Mouse (Mus musculus): ENCODE results near the gene Gm8660. TPM values are rescaled to one million over a fixed set of nuclear protein-coding genes. Genes with fewer than 3 reads are reported as not detected.

The Gm8660 gene
- polyA plus RNA-seq (2015; fragmentation: Nextera tagmentation; extraction: Ambion mirVana), result not detected in 2 replicates

GRCm38 (mm10) chr7:22370939-22371338 lies at the start of gene Gm8660:
TSS of gene Gm8660 (minus strand) at chr7:22371039.

DNA sequence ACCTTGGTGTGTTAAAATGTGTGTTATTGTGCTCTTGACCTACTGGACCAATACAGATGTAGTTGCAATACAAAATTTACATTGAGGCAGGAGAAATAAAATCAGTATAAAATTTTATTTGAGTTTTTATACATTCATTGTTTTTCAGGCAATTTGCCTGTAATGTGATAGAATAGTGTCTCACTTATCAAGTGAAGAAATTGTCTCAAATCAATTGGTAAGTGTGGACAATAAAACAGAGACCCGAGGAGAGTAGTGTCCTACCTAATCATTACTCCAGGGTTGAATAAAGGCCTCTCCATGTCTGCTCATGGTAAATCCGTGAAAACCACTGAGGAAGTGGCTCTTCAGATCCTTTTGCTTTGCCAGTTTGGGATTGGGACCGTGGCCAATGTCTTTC lies 42.4 kb upstream of the Gm8660 start, which contains the start of gene Vmn1r148:
Vmn1r148 (plus strand) TSS at position 301 of the 400 bp plus-strand sequence.

DNA sequence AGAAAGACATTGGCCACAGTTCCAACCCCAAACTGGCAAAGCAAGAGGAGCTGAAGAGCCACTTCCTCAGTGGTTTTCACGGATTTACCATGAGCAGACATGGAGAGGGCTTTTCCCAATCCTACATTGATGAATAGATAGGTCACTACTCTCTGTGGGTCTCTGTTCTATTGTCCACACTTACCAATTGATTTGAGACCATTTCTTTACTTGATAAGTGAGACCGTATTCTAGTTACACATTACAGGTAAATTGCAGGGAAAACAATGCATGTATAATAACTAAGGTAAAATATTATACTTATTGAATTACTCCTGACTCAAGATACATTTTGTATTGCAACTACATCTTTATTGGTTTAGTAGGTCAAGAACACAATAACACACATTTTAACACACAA lies 41.2 kb downstream of the Gm8660 start, which contains the start of gene Gm4187:
Gm4187 (minus strand) TSS at position 101 of the 400 bp plus-strand sequence.

Other genes with a start within 250 kb of the Gm8660 start
- not detected in 2 replicates for gene Gm10666, start 236.3 kb downstream of the Gm8660 start, polyA plus RNA-seq (2015; fragmentation: Nextera tagmentation; extraction: Ambion mirVana)
- gene Vmn1r142, start 207.0 kb downstream of the Gm8660 start, polyA plus RNA-seq (2015; fragmentation: Nextera tagmentation; extraction: Ambion mirVana), result not detected in 2 replicates
- gene Vmn1r143, start 181.7 kb downstream of the Gm8660 start, polyA plus RNA-seq (2015; fragmentation: Nextera tagmentation; extraction: Ambion mirVana), result not detected in 2 replicates
- gene Gm8653, start 169.8 kb downstream of the Gm8660 start, polyA plus RNA-seq (2015; fragmentation: Nextera tagmentation; extraction: Ambion mirVana), result not detected in 2 replicates
- gene Gm8453, start 141.6 kb downstream of the Gm8660 start, polyA plus RNA-seq (2015; fragmentation: Nextera tagmentation; extraction: Ambion mirVana), result not detected in 2 replicates
- not detected in 2 replicates for gene Gm4187, start 41.3 kb downstream of the Gm8660 start, polyA plus RNA-seq (2015; fragmentation: Nextera tagmentation; extraction: Ambion mirVana)
- not detected in 2 replicates for gene Vmn1r148, start 42.5 kb upstream of the Gm8660 start, polyA plus RNA-seq (2015; fragmentation: Nextera tagmentation; extraction: Ambion mirVana)
- gene Vmn1r149, start 67.2 kb upstream of the Gm8660 start, polyA plus RNA-seq (2015; fragmentation: Nextera tagmentation; extraction: Ambion mirVana), result not detected in 2 replicates
- not detected in 2 replicates for gene Gm10665, start 93.0 kb upstream of the Gm8660 start, polyA plus RNA-seq (2015; fragmentation: Nextera tagmentation; extraction: Ambion mirVana)
- gene Vmn1r151, start 128.6 kb upstream of the Gm8660 start, polyA plus RNA-seq (2015; fragmentation: Nextera tagmentation; extraction: Ambion mirVana), result not detected in 2 replicates
- gene Vmn1r152, start 151.9 kb upstream of the Gm8660 start, polyA plus RNA-seq (2015; fragmentation: Nextera tagmentation; extraction: Ambion mirVana), result not detected in 2 replicates
- not detected in 2 replicates for gene Gm8677, start 163.8 kb upstream of the Gm8660 start, polyA plus RNA-seq (2015; fragmentation: Nextera tagmentation; extraction: Ambion mirVana)
- not detected in 2 replicates for gene Gm4201, start 194.3 kb upstream of the Gm8660 start, polyA plus RNA-seq (2015; fragmentation: Nextera tagmentation; extraction: Ambion mirVana)
- gene Gm4565, start 217.1 kb upstream of the Gm8660 start, polyA plus RNA-seq (2015; fragmentation: Nextera tagmentation; extraction: Ambion mirVana), result not detected in 2 replicates